Mouse (Mus musculus) lung, postnatal 0 days (tissue): ENCODE measurements at regions not wholly inside any gene's neighbourhood (a gene's known extent, or its start where the extent isn't known, plus 50 kb on each side); places are given as distances from the start of the nearest gene placed in this dataset.

Experiments used
- CTCF ChIP-seq: IDR thresholded peaks from 2 replicates; pipeline ENCODE4 v1.5.1; 2016; ENCODE audit warnings: antibody characterized with exemption, mild to moderate bottlenecking
- EP300 ChIP-seq: IDR thresholded peaks from 2 replicates; pipeline ENCODE4 v1.6.1; 2016; ENCODE audit warnings: antibody characterized with exemption, mild to moderate bottlenecking, control low read depth

- TF ChIP-seq CTCF (no peak), EP300 (no peak)
These were observed 99.3 kb upstream of the Gm4791 start for GRCm38 (mm10) chr9:46899283-46899682.
